Comparison of ENCODE assay signal across 9 mouse cellular contexts in the genomic region with DNA sequence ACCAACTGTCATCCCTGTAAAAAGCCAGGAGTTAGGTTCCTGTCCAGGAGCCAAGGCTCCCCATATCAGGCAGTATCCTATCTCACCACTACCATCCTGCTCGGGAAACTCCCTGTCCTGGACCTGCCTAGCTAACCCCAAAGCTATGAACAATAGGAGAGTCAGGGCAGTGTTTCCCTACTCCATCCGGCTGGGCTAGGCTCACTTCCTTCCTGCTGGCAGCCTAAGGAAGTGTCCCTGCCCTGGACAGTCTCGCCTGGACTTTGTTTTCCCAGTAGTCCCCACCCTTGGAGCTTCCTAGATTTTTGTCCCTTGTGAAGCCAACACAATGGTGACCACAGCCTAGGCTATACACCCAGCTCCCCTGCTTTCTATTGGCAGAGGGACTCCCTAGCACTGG. TPM values are rescaled to one million over a fixed set of nuclear protein-coding genes. Genes with fewer than 3 reads are reported as not detected.
DNase-seq lines count a peak whose midpoint lies in the region; ATAC-seq and TF ChIP-seq lines count a peak whose summit lies in the region.
"Had no signal": no experiment of that assay in that cellular context is flagged by ENCODE, and none has a peak within 500 bp of the region (broad histone marks: within the 10 kb centered on the region; RNA-seq: fewer than 3 reads in every experiment).

No protein-coding gene starts in this region.

- H3K27ac ChIP-seq in cortical plate, adult 2 months (ENCODE audit: insufficient read depth, low read length) = no peak overlapping the region
- peak overlapping the region; percentile 83 for H3K27ac ChIP-seq in intestine, embryonic 15.5 days
- H3K27ac ChIP-seq in liver, embryonic 15.5 days (replicated peaks) = peak overlapping the region; percentile 96

- 0 out of 2 replicates have a peak overlapping the region, but pooled peaks have one; percentile 18 for H3K4me2 ChIP-seq in intestine, embryonic 15.5 days (replicated peaks)
- peak overlapping the region; percentile 89 for H3K4me2 ChIP-seq in liver, embryonic 15.5 days

- no peaks in the 10 kb centered on the region for H3K9me3 ChIP-seq in intestine, embryonic 15.5 days
- H3K9me3 ChIP-seq in liver, embryonic 15.5 days (replicated peaks) = no peaks in the 10 kb centered on the region

- H3K4me1 ChIP-seq in cortical plate, adult 2 months (ENCODE audit: control insufficient read depth, insufficient read depth, low read length) = peaks cover 11% of the 10 kb centered on the region
- peaks cover 53% of the 10 kb centered on the region for H3K4me1 ChIP-seq in intestine, embryonic 15.5 days (replicated peaks)
- peaks cover 90% of the 10 kb centered on the region for H3K4me1 ChIP-seq in liver, embryonic 15.5 days (replicated peaks)

- no peak for TF ChIP-seq CTCF in cortical plate, adult 2 months (IDR thresholded peaks at IDR 0.05; ENCODE audit: extremely low read depth, insufficient read depth, low read length)

- ATAC-seq in intestine, embryonic 15.5 days = no peak
- no peak for ATAC-seq in liver, embryonic 15.5 days (ENCODE audit: insufficient read depth)

- peak; percentile 49 to 52 for DNase-seq in adrenal gland, postnatal 36 days
- no peak for DNase-seq in thymus, postnatal 4 days
- DNase-seq in frontal cortex, postnatal 25 days (ENCODE audit: low spot score in 2 of 2) = no peak
- DNase-seq in cerebellum, postnatal 10 days = no peak
- no peak for DNase-seq in right cerebral cortex, postnatal 36 days (ENCODE audit: low spot score in 2 of 2)
- DNase-seq: thymus, adult 2 months had no signal

- H3K36me3 ChIP-seq in intestine, embryonic 15.5 days = peaks cover 12% of the 10 kb centered on the region
- peaks cover 32% of the 10 kb centered on the region for H3K36me3 ChIP-seq in liver, embryonic 15.5 days (replicated peaks)

- 54% methylated on average over 3 of the region's 3 CpGs for WGBS in intestine, embryonic 15.5 days
- WGBS in liver, embryonic 15.5 days (ENCODE audit: insufficient replicate concordance) = 49% methylated on average over 3 of the region's 3 CpGs

- no peak overlapping the region for H3K9ac ChIP-seq in intestine, embryonic 15.5 days
- no peak overlapping the region for H3K9ac ChIP-seq in liver, embryonic 15.5 days

- TF ChIP-seq POLR2A in cortical plate, adult 2 months (IDR thresholded peaks at IDR 0.05; ENCODE audit: extremely low read depth, insufficient read depth, low read length) = 0 out of 2 replicates have a peak, but pooled peaks have one; percentile 24

- no peaks in the 10 kb centered on the region for H3K27me3 ChIP-seq in intestine, embryonic 15.5 days (replicated peaks)
- H3K27me3 ChIP-seq in liver, embryonic 15.5 days = no peaks in the 10 kb centered on the region

- H3K4me3 ChIP-seq in cortical plate, adult 2 months (ENCODE audit: insufficient read depth, low read length) = no peak overlapping the region
- no peak overlapping the region for H3K4me3 ChIP-seq in intestine, embryonic 15.5 days (replicated peaks)
- no peak overlapping the region for H3K4me3 ChIP-seq in liver, embryonic 15.5 days (replicated peaks)

RNA-seq across cellular contexts. Expression of a gene that starts 0.9 kb away (rescaled TPM):
- 10 to 100 TPM; 35.8 to 37.8 TPM for total RNA-seq in adrenal gland, postnatal 36 days (2021)
- 9.7 and 10.3 TPM in 2 replicates for polyA plus RNA-seq in cortical plate, adult 2 months (2012; rRNA removed)
- 81.0 and 87.9 TPM in 2 replicates for polyA plus RNA-seq in intestine, embryonic 15.5 days (2015; fragmentation: Nextera tagmentation; extraction: Ambion mirVana)
- polyA plus RNA-seq in liver, embryonic 15.5 days (2015; fragmentation: Nextera tagmentation; extraction: Ambion mirVana) = 48.8 and 56.3 TPM in 2 replicates

RNA-seq across cellular contexts. Expression of a gene that starts 3.8 kb away (rescaled TPM):
- 10 to 100 TPM; 45.2 to 52.5 TPM for total RNA-seq in adrenal gland, postnatal 36 days (2021)
- polyA plus RNA-seq in cortical plate, adult 2 months (2012; rRNA removed) = 139 and 143 TPM in 2 replicates
- polyA plus RNA-seq in intestine, embryonic 15.5 days (2015; fragmentation: Nextera tagmentation; extraction: Ambion mirVana) = 44.2 and 45.0 TPM in 2 replicates
- 34.1 and 36.1 TPM in 2 replicates for polyA plus RNA-seq in liver, embryonic 15.5 days (2015; fragmentation: Nextera tagmentation; extraction: Ambion mirVana)

RNA-seq across cellular contexts. Expression of a gene that starts 9.9 kb away (rescaled TPM):
- total RNA-seq in adrenal gland, postnatal 36 days (2021) = 10 to 100 TPM in 1 of 2 experiments, 1 to 10 TPM in 1; 8.6 to 10.1 TPM
- polyA plus RNA-seq in cortical plate, adult 2 months (2012; rRNA removed) = 5.0 and 5.7 TPM in 2 replicates
- polyA plus RNA-seq in intestine, embryonic 15.5 days (2015; fragmentation: Nextera tagmentation; extraction: Ambion mirVana) = 5.9 and 7.4 TPM in 2 replicates
- 3.2 and 4.2 TPM in 2 replicates for polyA plus RNA-seq in liver, embryonic 15.5 days (2015; fragmentation: Nextera tagmentation; extraction: Ambion mirVana)

RNA-seq across cellular contexts. Expression of a gene that starts 11.8 kb away (rescaled TPM):
- total RNA-seq in adrenal gland, postnatal 36 days (2021) = 10 to 100 TPM; 14.5 to 19.5 TPM
- 13.8 and 13.9 TPM in 2 replicates for polyA plus RNA-seq in cortical plate, adult 2 months (2012; rRNA removed)
- polyA plus RNA-seq in intestine, embryonic 15.5 days (2015; fragmentation: Nextera tagmentation; extraction: Ambion mirVana) = 15.1 and 19.1 TPM in 2 replicates
- 12.3 and 12.8 TPM in 2 replicates for polyA plus RNA-seq in liver, embryonic 15.5 days (2015; fragmentation: Nextera tagmentation; extraction: Ambion mirVana)

RNA-seq across cellular contexts. Expression of a gene that starts 13.8 kb away (rescaled TPM):
- total RNA-seq in adrenal gland, postnatal 36 days (2021) = 1 to 10 TPM in 1 of 2 experiments, under 1 TPM in 1; 0.99 to 1.6 TPM
- 0.44 and 0.48 TPM in 2 replicates for polyA plus RNA-seq in cortical plate, adult 2 months (2012; rRNA removed)
- polyA plus RNA-seq in intestine, embryonic 15.5 days (2015; fragmentation: Nextera tagmentation; extraction: Ambion mirVana) = 0.74 and 0.97 TPM in 2 replicates
- 0.64 TPM in 2 replicates for polyA plus RNA-seq in liver, embryonic 15.5 days (2015; fragmentation: Nextera tagmentation; extraction: Ambion mirVana)

Comparison
In these comparisons a context has a peak if more than half of its experiments do, and no peak if none do; other contexts are left out.
1. DNase-seq: peak in adrenal gland, postnatal 36 days (2 of 2); none in thymus, postnatal 4 days (single experiment), frontal cortex, postnatal 25 days (0 of 2), cerebellum, postnatal 10 days (0 of 2) and right cerebral cortex, postnatal 36 days (0 of 2).